Mouse (Mus musculus) ES-Bruce4 (cell line): Measurements from ENCODE around the gene Pitpnb.

Source experiments
- CTCF ChIP-seq: IDR thresholded peaks from one replicate; pipeline ENCODE4 v1.8.1; 2011; ENCODE audit warnings: low read depth, low read length
- EP300 ChIP-seq: IDR thresholded peaks from 2 replicates; pipeline ENCODE4 v1.6.1; 2011; ENCODE audit warnings: low read depth, low read length; ENCODE audit not compliant: insufficient read depth
- POLR2A ChIP-seq: IDR thresholded peaks from one replicate; pipeline ENCODE4 v1.8.1; 2011; ENCODE audit warnings: low read length; ENCODE audit not compliant: insufficient read depth

- no peak for TF ChIP-seq POLR2A
- no peak for TF ChIP-seq EP300
- TF ChIP-seq CTCF = no peak
These were observed 60.9 kb downstream of the Pitpnb start for GRCm38 (mm10) chr5:111391485-111391884.
